Mouse (Mus musculus) erythroblast, adult 5-6 weeks (primary cell): Measurements from ENCODE around the gene Tbl1x. TPM values are rescaled to one million over a fixed set of nuclear protein-coding genes. Genes with fewer than 3 reads are reported as not detected.
"Not testable (repeated sequence)": the region's sequence is repeated elsewhere in the genome, so short reads cannot be mapped to it uniquely, and the experiment has no call there.

Source experiments
- ATAC-seq: replicated peaks from 2 replicates; pipeline ENCODE4 v1.8.0; 2016; ENCODE audit warnings: moderate number of reproducible peaks, mild to moderate bottlenecking, moderate TSS enrichment, inconsistent platforms; ENCODE audit not compliant: poor library complexity, low FRiP score, severe bottlenecking
- total RNA-seq, 2 experiments: library from RNA; stranded (forward) in 1 of 2; stranded (reverse) in 1 of 2; fragments of 150-400 nt in 1 of 2; fragments of 200-764, 138-1000 nt in 1 of 2; gene quantifications; 2 replicates each; pipeline versions ENCODE4 v1.2.3 to v1.2.4; 2015 to 2017; ENCODE audit warnings: low replicate concordance in 2 of 2

Tbl1x gene
- total RNA-seq, 2 experiments from 2014 or later: 7.1 to 9.0 TPM

DNA sequence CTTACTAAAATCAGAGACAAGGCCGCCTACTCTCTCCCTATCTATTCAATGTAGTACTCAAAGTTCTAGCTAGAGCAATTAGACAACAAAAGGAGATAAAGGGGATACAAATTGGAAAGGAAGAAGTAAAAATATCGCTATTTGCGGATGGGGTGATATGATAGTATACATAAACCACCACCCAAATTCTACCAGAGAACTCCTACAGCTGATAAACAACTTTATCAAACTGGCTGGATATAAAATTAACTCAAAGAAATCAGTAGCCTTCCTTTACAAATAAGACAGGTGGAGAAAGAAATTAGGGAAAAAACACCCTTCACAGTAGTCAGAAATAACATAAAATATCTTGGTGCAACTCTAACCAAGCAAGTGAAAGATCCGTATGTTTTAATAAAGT lies 29.0 kb downstream of the Tbl1x start:
- ATAC-seq: not testable (repeated sequence)

DNA sequence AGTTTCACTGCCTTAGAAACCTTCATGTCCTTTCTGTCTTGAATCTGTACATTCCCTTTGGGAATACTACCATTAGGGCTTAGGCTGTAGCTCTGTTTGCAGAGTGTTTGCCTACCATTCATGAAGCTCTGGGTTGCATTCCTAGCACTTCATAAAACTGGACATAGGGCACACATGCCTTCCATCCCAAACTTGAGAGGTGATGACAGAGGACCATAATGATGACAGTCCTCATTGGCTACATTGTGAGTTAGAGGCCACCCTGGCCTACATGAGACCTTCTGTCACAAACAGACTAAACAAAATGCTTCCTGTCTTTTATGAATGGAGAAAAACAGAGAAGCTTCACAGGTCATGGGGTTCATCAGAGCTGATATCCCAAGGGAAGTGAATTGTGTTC lies 33.2 kb downstream of the Tbl1x start:
- ATAC-seq: no peak

DNA sequence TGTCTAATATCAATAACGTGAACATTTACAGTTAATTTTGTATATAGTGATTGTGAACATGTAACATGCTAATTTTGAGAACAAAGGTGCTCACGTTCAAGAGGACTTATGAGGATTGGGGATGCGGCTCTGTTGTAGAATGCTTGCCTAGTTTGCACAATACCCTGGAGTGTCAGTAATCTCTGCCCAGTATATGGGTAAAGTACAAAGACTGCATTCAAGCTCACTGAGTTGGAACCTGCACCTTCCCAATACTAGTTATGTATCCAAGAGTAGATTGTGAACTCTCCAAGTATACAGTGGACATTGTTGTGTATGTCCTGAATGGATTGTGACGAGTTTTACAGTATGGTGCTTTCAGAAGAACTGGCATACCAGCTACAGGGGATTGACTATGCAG lies 33.7 kb downstream of the Tbl1x start:
- ATAC-seq: no peak

DNA sequence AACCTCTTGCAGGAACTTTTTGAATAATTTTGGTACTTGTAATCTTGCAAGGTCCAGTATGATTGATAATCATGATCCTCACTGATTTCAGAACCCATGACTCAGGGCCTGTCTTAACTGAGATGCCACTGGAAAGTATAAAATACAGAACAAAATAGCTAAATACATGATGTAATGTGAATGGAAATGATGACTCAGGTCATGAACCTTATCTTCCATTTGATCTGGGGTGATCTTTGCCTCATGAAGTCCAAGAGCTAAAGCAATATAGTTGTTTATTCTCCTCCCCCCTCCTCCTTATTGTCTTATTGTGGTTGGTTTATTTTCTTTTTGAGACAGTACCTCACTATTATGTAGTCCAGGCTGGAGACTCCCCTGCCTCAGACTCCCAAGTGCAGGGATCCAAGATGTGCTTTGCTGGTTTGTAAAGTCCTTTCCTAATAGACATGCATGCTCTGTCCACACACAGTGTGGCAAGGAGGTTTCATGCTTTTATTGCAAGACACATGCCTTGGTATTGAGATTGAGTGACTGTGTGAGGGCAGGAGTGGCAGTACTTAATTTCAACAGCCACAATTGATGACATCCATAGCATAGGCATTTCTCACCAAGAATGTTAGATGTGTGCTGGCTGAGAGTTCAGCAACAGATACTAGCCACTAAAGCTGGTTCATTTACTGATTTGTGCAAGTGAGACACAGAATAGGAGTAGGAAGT lies 34.7 kb downstream of the Tbl1x start:
- no peak for ATAC-seq

DNA sequence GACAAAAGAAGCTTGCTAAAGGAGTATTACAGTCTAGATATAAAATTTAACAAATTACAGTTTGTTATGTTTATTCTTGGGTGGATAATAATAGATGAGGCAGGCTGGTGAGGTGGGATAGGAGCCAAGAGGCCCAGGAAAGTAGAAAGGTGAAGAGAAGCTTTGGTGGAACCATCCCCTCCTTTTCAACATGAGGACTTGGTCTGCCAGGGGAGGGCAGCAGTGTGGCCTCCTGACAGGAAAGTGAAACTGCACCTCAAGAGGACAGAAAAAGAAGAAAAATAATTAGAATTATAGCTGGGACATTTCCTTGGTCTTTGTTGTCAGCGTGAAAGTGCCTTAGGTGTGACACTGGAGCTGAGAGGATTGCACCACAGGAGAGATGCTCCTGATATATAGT lies 35.6 kb downstream of the Tbl1x start:
- ATAC-seq: no peak

DNA sequence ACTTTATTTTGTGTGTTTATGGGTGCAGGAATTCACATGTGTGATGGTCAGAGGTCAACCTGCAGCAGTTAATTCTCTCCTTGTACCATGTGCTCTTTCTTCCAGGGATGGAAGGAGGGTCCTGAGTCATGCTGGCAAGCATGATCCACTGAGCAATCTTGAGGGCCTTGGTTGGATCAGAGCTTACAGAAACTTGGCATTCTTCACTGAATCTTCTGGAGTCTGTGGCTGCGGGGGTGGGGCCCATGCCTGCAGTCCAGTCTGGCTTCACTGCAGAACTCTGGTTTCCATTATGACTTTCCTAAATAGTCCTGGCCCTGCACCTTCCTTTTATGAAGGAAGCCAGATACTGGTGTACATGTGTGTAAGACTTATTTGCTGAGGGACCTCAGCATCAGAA lies 38.1 kb downstream of the Tbl1x start:
- no peak for ATAC-seq

DNA sequence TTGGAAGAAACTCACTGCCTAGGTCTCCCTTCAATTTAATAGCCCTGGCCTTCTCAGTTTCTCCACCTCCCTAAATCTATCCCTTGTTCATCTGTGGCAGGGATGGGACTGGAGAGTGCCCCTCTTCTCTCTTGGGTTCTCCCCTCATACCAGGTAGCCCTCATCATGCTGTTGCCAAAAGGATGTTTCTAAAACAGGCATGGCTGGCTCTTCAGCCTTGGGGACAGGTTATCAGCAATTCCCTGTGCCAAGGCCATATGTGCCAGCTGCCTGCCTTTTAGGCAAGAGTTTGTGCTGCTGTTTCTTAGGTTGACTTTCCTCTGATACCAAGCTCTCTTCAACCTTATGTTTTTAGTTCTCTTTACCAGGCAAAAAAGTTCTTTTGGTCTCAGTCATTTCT lies 39.6 kb downstream of the Tbl1x start:
- no peak for ATAC-seq

DNA sequence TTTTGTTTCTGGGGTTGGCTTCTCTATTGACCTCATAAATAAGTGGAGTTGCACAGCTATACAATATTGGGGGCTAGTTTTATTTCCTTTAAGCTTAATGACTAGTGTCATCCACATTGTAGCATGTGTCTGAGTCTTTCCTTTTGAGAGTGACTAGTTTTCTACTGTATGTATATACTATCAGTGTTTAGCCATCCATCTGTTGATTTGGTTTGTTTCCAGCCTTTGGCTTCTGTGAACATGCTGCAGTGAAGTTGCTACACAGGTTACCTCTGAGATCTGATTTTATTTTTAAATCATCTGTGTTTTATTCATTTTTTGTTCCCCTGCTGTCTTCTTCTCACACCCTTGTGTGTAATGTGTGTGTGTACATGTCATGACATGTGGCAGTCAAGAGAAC lies 40.5 kb downstream of the Tbl1x start:
- ATAC-seq: no peak

DNA sequence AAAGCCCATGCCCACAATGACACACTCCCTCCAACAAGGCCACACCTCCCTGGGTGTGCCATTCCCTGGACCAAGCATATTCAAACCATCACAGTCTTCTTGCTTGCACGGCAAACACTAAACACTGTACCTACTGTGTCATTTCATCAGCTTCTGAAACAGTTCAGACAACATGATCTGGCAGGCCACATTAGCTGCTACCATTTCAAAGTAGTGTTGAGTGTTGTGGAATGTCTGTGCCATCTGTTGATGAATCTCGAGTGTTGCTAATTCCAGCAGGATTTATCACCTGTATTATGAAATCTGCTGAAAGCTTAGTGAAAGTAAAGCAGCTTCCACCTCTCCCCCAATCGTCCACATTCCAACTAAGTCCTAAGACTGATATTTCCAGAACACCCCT lies 41.3 kb downstream of the Tbl1x start:
- no peak for ATAC-seq

DNA sequence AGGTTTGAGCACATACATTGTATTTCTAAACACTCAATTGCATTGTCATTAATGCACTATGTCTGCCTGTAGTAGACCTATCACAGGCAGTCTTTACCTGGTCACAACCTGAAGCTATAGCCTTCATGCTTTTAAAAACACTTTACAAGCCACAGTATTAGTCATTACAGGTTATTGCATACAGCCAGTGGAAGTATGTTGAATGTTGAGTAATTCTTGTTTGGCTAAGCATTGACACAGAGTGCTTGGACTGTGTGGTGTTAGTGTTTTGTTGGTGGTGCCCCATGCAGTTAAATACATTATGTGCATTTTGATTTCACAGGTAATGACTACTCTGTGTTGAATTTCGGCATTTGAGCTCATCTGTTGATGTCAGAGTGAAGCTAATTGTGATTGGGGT lies 45.2 kb downstream of the Tbl1x start:
- no peak for ATAC-seq

DNA sequence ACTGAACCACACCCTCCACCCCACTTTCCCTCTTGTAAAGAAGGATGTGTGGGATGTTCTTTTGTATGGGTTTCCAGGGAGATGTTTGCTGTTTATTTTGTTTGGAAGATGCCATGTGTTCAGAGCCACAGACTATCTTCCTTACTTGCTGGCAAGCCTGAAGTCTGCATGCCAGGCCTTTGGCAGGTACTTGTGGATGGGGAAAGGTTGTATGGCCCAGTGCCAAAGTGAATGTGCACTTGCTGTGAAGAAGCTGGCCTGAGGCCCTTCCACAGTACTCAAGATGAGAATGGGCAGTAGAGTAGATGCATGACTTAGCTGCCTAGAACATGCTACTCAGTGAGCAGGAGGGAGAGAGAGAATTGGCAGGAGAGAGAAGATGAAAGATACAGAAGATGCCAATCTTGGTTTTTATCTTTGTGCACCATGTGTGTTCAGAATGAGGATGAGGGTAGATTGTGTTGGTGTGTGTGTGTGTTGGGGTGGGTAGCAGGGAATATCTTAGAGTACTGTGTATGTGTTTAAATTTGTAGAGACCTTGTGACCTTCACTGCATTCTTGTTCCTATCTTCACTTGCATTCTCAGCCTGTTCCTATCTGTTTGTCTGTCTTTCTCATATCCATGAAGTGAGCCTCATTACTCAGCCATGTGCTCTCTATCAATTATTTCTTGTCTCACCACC lies 48.5 kb downstream of the Tbl1x start:
- no peak for ATAC-seq

DNA sequence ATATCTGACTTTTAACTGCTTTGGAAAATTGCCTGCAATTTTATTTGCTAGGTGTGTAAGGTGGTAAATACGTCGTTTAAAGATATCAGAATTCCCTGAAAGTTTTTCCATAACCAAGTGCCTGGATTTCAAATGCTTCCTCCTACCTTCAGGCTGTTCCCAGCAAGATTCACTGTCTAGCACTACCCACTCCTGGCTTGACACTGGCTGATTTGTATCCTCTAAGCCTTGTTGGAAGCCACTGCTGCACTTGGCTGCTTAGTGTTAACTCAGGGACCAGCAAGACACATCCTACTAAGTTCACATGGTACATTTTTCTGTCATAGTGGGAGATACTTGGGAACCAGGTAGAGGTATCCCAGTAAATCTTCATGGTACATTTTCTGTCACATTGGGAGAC lies 52.8 kb downstream of the Tbl1x start:
- ATAC-seq: no peak

DNA sequence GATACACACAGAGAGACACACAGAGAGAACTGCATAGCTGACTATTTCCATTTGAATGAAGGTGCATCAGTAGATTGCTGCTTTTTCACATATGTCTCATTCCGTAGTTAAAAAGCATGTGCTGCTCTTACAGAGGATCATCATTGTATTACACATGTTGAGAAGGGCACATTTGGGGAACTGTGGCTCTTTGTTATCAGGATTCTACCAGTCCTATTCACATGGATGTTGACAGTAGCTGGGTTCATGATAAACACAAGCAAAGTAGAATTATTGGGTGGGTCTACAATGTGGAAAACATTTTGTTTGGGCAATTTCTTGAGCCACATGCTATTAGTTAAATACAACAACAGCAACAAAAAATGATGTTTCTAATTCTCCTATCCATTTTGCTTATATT lies 55.9 kb downstream of the Tbl1x start:
- no peak for ATAC-seq

DNA sequence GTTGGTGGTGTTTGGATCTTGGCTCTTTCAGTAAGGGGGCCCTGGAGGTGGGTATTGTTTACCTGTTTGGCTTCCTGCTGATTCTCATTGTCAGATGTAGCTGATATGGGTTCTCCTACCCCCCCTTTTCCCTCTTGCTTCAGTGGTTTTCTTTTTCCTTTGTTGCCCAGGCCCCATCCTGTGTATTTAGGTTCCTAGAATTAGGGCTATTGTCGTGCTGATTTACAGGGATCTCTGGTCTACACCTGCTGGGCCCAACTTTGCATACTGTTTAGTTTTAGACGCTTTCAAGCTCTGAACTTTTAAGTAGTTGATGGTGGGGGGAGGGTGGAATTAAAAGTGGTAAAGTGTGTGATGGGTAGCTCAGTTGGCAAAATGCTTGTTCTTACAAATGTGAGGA lies 57.2 kb downstream of the Tbl1x start:
- ATAC-seq: no peak

DNA sequence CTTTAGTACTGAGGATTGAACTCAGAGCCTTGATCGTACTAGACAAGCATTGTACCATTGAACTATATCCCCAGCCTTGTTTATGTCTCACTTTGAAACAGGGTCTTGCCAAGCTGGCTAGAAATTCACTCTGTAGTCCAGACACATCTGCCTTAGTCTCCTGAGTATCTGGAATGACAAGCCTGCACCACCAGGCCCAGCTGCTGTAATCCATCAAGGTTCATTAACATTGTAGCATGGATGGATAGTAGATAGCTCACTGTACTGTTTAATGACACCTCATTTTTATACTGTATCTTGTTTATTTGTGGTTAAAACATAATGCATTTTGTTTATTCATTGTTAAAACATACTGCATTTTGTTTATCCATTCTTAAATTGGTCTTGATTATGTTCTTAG lies 62.9 kb downstream of the Tbl1x start:
- no peak for ATAC-seq

DNA sequence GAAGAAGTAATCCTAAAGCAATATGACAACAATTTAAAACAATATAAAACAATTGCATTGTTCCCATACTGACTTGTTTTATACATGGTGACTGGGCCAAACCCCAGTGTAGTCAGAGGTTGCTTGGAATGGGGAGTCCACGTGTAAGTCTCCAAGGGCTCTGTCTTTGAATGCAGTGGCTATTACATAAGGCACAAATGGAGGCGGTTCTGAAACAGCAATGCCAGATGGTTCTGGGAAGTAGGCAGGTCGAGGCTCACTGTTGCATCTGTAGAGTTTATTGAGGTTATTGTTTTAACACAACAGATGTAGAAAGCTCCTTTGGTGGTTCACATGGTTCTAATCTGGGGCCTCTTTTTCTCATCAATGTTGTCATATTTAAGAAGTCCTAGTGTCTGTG lies 66.3 kb downstream of the Tbl1x start:
- no peak for ATAC-seq

DNA sequence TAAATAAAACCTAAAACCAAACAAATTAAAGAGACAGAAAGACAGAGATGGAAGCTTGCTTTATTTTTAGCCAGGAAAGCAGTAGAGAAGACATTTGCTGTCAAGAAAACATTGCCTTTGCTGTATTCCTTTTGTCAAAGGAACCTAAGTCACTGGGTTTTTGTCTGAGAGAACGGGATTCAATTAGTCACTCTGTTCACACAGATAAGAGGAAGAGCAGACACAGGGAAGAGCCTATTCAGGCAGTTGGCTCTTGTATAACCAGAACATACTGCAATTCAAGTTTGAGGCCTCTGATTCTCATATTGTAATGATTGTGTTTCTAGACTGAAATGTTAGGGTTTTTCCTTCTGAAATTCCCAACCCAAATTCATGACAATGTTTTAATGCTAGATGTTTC lies 67.4 kb downstream of the Tbl1x start:
- no peak for ATAC-seq

DNA sequence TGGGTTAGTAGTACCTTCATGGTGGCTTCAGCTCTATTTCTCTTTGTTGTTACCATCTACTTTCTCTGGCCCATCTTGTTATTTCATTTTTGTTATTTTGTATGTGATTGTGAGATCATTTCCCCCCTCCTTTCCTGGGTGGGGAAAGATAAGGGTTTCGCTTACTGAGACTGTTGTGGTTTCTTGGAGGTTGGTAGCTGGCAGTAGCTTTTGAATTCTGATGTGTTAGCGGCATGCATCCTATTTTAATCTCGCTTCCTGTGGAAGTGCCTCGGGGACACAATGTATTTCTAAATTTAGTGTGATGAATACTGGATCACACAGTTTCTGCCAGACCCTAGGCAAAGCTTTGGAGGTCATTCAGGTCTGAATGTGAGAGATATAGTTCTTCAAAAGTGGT lies 69.2 kb downstream of the Tbl1x start:
- ATAC-seq: no peak

DNA sequence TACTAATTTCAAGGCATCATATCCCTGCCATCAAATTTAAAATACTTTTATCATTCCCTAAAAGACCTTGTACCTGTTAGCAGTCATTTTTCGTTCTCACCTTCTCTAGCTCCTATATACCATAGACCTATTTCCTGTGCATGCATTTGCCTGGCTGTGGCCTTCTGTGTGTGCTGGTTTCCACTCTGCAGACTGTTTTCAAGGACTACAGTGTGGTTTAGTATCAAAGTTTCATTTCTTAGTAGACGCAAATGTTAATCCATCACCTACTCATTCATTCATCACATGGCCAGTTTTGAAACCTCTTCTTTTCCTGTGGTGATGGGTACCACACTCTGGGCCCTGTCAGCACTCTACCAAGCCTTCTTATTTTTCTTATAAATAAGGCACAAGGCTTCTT lies 75.2 kb downstream of the Tbl1x start:
- ATAC-seq: no peak

DNA sequence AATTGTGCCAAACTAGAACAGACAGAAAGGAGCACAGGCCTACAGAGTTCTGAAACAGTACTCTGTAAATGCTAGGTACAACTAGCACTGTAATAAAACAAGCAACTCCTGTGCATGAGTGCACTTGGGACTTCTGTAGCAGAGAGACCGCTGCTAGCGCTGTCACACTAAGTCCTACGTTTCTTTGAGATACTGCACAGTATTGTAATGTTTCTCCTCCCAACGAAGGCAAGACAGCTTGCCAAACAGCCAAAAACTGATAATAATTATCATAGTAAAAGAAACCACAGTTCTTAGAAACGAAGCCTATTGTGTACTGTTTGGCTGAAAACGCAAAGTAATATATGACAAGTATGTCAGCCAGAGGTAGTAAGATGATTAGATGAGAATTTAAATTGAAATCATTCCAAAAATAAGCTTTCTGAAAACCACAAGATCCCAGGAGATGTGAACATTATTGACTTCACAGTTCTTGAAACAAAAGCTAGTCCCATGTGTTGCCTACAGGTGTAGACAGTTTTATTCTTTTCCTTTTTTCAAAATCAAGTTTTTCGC lies 83.9 kb downstream of the Tbl1x start:
- ATAC-seq: no peak

DNA sequence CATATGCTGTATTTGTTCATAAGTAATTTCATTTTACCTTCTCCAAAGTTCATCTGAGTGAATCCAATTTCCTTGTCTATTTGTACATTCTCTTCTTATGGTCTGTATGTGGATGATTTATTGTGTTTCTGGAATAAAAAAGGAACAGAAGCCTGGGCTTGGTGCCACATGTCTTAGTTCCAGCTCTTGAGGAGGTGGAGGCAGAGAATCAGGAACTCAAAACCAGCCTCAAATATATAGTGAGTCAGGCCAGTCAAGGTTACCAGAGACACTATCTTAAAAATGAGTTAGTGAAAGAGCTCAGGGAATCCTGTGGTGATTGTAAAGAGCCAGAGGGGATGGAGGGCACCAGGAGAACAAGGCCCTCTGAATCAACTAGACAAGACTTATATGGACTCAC lies 86.9 kb downstream of the Tbl1x start:
- ATAC-seq: no peak

DNA sequence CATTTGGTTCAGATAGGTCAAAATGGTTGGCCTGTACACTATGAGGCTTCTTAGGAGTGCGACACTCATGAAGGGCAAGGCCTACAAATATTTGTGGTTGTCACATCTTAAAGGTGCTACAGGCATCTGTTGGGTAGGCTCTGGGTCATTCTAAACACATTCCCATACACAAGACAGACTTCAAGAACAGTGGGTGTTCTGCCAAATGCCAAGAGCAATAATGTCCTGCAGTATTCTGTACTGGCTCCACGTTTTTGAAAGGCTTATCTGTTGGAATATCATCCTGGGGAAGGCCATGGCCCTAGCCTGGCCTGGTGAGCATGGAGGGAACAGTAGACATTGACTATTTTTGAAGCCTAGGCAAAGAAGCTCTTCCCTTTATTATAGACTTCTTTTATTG lies 87.9 kb downstream of the Tbl1x start:
- no peak for ATAC-seq
